Mouse (Mus musculus) intestine, embryonic 14.5 days (tissue): ENCODE results near the gene Tnfaip1. TPM values are rescaled to one million over a fixed set of nuclear protein-coding genes. Genes with fewer than 3 reads are reported as not detected.
"Not testable (repeated sequence)": the region's sequence is repeated elsewhere in the genome, so short reads cannot be mapped to it uniquely, and the experiment has no call there.

Experiments
- ATAC-seq: fragments of 200-750 bp; cut with Nextera tagmentation; replicated peaks from 2 replicates; pipeline ENCODE4 v1.8.0; 2017; ENCODE audit warnings: low read depth, moderate number of reproducible peaks, moderate TSS enrichment, moderate library complexity; ENCODE audit not compliant: low FRiP score, low TSS enrichment
- DNase-seq: peaks from one replicate; pipeline ENCODE4 v3.0.0-alpha.2; 2018; ENCODE audit warnings: low spot score
- H3K27ac ChIP-seq: fragments of 300-500 bp; sonication (generic); 2 replicates; pipeline ENCODE4 v1.5.1; 2014; ENCODE audit warnings: low read depth, mild to moderate bottlenecking, control low read depth
- H3K27me3 ChIP-seq: fragments of 300-500 bp; sonication (generic); replicated peaks from 2 replicates; pipeline ENCODE4 v1.6.1; 2014; ENCODE audit warnings: low read length, control low read depth; ENCODE audit not compliant: control insufficient read depth, insufficient read depth
- H3K36me3 ChIP-seq: fragments of 300-500 bp; sonication (generic); 2 replicates; pipeline ENCODE4 v1.6.1; 2014; ENCODE audit warnings: low read length, control low read depth; ENCODE audit not compliant: control insufficient read depth, insufficient read depth
- H3K4me1 ChIP-seq: fragments of 300-500 bp; sonication (generic); replicated peaks from 2 replicates; pipeline ENCODE4 v1.6.1; 2014; ENCODE audit warnings: low read length, control low read depth, mixed read lengths; ENCODE audit not compliant: control insufficient read depth, insufficient read depth
- H3K4me2 ChIP-seq: fragments of 300-500 bp; sonication (generic); 2 replicates; pipeline ENCODE4 v1.6.1; 2014; ENCODE audit warnings: low read length
- H3K4me3 ChIP-seq: fragments of 300-500 bp; sonication (generic); 2 replicates; pipeline ENCODE4 v1.5.1; 2014; ENCODE audit warnings: low read depth, low read length, control low read depth, mixed read lengths
- H3K9ac ChIP-seq: fragments of 300-500 bp; sonication (generic); 2 replicates; pipeline ENCODE4 v1.6.1; 2014; ENCODE audit warnings: mild to moderate bottlenecking, low read length
- H3K9me3 ChIP-seq: fragments of 300-500 bp; sonication (generic); 2 replicates; pipeline ENCODE4 v1.6.1; 2016; ENCODE audit warnings: low read length, control low read depth; ENCODE audit not compliant: control insufficient read depth
- WGBS: fragments of 180-500 bp; shearing (Covaris S2); extraction: QIAGEN DNeasy Blood & Tissue Kit; methylation state at CpG from one replicate; pipeline ENCODE4 v1.1.7; 2014; 5-methylcytosine and 5-hydroxymethylcytosine counted together
- polyA plus RNA-seq: library from polyadenylated mRNA; unstranded; fragments of >200 nt; fragmentation: Nextera tagmentation; extraction: Ambion mirVana; gene quantifications from 2 replicates; pipeline ENCODE4 v1.2.1, GENCODE M21; 2014

Tnfaip1 gene
- polyA plus RNA-seq, 1 experiment from 2014 or later, result 83.3 TPM

DNA sequence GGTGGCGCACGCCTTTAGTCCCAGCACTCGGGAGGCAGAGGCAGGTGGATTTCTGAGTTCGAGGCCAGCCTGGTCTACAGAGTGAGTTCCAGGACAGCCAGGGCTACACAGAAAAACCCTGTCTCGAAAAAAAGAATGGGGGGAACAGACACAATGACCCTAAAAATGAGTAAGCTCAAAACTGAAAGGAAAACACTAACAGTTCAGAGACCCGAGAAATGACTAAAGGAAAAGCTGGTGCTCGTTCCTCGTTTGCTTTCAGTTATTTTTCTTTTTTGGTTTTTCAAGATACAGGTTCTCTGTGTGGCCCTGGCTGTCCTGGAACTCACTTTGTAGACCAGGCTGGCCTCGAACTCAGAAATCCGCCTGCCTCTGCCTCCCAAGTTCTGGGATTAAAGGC is 4.6 kb downstream of the Tnfaip1 start:
- 90% methylated on average over 10 of the region's 10 CpGs for WGBS
- not testable (repeated sequence) for H3K9me3 ChIP-seq, DNase-seq, H3K4me2 ChIP-seq, H3K27me3 ChIP-seq, H3K4me3 ChIP-seq, H3K9ac ChIP-seq, H3K27ac ChIP-seq, ATAC-seq
- Histone ChIP-seq H3K36me3 (peaks cover 36% of the 10 kb centered on the region), H3K4me1 (peaks cover 16% of the 10 kb centered on the region)

DNA sequence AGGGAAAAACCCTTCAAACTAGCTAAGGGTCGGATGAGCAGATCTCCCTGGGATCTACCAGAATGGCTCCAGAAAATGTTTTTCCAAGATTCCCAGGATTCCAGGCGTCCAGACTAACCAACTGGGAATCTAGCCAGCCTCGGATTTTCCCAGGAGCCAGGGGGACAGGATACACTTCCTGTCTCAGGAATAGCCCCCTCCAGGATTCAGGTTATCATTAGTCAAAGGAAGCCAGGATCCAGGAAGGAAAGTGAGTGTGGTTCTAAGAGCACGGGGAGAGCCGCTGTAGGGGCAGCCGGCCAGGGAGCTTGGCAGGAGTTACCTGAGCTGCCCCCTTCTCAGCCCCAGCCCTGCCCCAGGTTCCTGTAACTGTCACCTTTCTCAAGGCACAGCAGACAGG is 5.1 kb downstream of the Tnfaip1 start:
- Histone ChIP-seq H3K27ac (no peak overlapping the region; the same call in 1 of the 2 replicates), H3K27me3 (no peaks in the 10 kb centered on the region), H3K4me2 (no peak overlapping the region), H3K4me1 (peaks cover 16% of the 10 kb centered on the region), H3K4me3 (no peak overlapping the region), H3K36me3 (peaks cover 41% of the 10 kb centered on the region), H3K9ac (no peak overlapping the region), H3K9me3 (no peaks in the 10 kb centered on the region)
- DNase-seq (no peak), ATAC-seq (no peak)
- 61% methylated on average over 6 of the region's 6 CpGs for WGBS

DNA sequence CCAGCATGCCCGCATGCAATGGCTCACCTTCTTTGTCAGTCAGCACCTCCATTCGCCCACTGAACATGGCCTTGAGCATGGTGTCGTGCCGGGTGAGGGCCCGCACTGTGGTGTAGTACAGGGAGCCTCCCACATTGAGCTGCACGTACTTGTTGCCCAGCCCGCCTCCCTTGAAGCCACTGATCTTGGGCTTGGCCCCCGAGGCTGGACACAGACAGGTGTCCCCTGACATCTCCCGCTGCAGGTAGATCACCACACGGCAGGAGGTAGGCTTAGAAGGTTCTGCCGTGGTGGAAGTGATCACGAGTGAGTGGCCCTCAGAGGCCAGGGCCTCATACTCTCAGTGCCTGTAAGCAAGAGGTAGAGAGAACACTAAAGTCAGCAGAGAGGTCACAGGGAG is 6.1 kb downstream of the Tnfaip1 start:
- peaks cover 13% of the 10 kb centered on the region for H3K4me1 ChIP-seq
- ATAC-seq (no peak), DNase-seq (no peak)
- H3K4me2 ChIP-seq, result no peak overlapping the region
- no peaks in the 10 kb centered on the region for H3K27me3 ChIP-seq
- H3K9ac ChIP-seq, result no peak overlapping the region
- WGBS, result 90% methylated on average over 12 of the region's 12 CpGs
- peaks cover 51% of the 10 kb centered on the region for H3K36me3 ChIP-seq
- H3K9me3 ChIP-seq, result no peaks in the 10 kb centered on the region
- H3K27ac ChIP-seq, result no peak overlapping the region
- H3K4me3 ChIP-seq, result no peak overlapping the region

DNA sequence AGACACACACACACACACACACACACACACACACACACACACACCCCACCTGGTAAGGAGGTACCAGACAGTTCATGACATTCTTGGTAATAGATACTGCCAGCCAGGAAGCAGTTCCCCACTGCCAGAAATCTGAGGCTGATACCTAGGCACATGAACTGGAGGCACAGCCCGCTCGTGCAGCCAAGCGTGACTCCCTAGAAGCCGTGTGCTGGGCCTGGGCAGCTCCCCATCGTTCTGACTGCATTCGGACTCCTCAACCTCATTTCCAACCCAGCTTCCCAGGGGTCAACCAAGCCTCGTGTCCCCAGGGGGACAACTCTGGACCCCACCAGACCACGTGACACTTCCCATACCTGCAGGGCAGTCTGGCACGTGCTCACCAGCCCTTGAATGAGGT is 7.4 kb downstream of the Tnfaip1 start:
- Histone ChIP-seq H3K4me2 (no peak overlapping the region), H3K27ac (no peak overlapping the region), H3K9me3 (no peaks in the 10 kb centered on the region), H3K36me3 (peaks cover 64% of the 10 kb centered on the region), H3K4me1 (0 out of 2 replicates have a peak, but pooled peaks cover 5% of the 10 kb centered on the region), H3K27me3 (no peaks in the 10 kb centered on the region), H3K9ac (no peak overlapping the region), H3K4me3 (no peak overlapping the region)
- ATAC-seq, result no peak
- no peak for DNase-seq
- 89% methylated on average over 9 of the region's 9 CpGs for WGBS

DNA sequence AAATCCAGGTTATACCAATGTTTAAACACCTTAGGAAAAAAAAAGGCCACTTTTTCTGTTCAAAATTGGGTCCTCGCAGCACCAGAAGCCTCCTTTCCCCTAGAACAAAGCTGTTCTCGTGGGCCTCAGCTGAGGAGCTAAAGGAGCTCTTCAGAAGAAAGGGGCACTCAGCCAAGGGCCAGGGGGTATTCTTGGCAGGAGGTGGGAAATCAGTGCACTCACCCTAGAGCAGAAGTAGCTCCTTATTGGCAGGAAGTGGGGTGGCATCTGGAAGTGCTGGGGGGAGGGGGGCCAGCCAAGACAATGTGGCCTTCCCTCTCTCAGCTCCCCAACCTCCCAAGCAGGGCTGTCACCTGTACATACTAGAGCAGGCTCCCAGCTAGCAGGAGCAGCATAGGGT is 11.3 kb downstream of the Tnfaip1 start:
- no peaks in the 10 kb centered on the region for H3K27me3 ChIP-seq
- H3K27ac ChIP-seq, result no peak overlapping the region
- H3K9ac ChIP-seq, result no peak overlapping the region
- peaks cover 97% of the 10 kb centered on the region for H3K36me3 ChIP-seq
- no peak overlapping the region for H3K4me3 ChIP-seq
- H3K4me2 ChIP-seq, result no peak overlapping the region
- ATAC-seq (no peak), DNase-seq (no peak)
- no peaks in the 10 kb centered on the region for H3K9me3 ChIP-seq
- H3K4me1 ChIP-seq, result no peaks in the 10 kb centered on the region
- 92% methylated on average over 2 of the region's 2 CpGs for WGBS

DNA sequence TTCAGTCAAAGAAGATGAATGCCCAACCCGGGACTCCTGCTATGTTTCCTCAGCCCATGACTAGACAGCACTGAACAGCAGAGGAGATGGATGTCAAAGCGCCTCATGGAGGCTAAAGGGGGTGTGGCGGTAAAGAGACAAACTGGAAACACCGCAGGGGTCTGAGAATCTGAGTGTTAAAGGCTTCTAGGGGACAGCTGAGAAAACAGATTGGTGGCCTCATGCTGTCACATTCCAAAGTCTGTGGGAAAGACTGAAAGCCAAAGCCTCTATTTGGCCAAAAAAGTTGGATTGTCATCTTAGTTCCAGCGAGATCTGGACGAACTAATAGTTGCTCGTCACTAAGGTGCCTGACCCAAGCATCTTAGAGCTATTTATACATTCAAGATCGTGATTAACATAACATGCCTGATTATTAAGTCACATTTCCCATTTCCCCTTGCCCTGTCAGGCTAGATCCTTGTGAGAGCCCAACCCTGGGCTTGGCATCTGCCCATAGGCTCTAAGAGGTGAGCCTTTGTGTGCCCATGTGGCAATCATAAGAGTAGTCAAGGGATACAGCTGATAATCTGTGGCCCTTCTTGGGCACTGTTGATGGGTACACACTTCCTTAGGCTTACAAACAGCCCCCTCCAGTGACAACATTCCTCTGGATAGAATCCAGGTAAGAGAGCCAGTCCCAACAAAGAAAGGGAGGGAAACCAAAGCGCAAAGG is 12.7 kb downstream of the Tnfaip1 start:
- H3K4me2 ChIP-seq, result no peak overlapping the region
- H3K9me3 ChIP-seq, result no peaks in the 10 kb centered on the region
- no peak overlapping the region for H3K9ac ChIP-seq
- WGBS, result 90% methylated on average over 9 of the region's 9 CpGs
- H3K27ac ChIP-seq, result no peak overlapping the region
- DNase-seq (no peak), ATAC-seq (no peak)
- H3K4me1 ChIP-seq, result no peaks in the 10 kb centered on the region
- H3K4me3 ChIP-seq, result no peak overlapping the region
- no peaks in the 10 kb centered on the region for H3K27me3 ChIP-seq
- H3K36me3 ChIP-seq, result peaks cover 99% of the 10 kb centered on the region

DNA sequence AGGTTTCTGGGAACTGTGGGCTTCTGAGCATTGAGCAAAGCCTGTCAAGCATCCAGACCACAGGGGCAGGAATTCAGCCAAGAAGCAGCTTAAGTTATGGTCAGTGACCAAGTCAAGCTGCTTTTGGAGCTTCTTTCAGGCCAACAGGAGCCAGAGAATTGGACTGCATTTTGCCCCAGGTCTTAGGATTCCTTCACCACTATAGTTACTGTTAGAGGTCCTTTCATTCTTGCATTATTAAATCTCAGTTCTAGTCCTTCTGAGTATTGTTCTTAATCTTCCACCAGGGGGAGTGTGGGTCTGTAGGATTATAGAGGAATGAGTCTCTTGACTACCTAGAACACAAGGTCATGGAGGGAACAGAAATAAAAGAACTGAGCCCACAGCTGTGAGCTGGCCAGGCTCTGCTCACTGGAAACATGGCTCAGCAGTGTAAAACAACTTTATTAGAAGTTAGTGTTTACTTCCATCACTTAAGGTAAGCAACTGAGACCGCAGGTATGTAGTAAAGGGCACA is 13.6 kb downstream of the Tnfaip1 start:
- Histone ChIP-seq H3K9ac (no peak overlapping the region), H3K36me3 (peaks cover 100% of the 10 kb centered on the region), H3K4me3 (no peak overlapping the region), H3K27me3 (no peaks in the 10 kb centered on the region), H3K9me3 (no peaks in the 10 kb centered on the region), H3K27ac (no peak overlapping the region), H3K4me1 (no peaks in the 10 kb centered on the region), H3K4me2 (no peak overlapping the region)
- DNase-seq, result no peak
- ATAC-seq, result no peak
- 81% methylated on average over 1 of the region's 1 CpGs for WGBS

DNA sequence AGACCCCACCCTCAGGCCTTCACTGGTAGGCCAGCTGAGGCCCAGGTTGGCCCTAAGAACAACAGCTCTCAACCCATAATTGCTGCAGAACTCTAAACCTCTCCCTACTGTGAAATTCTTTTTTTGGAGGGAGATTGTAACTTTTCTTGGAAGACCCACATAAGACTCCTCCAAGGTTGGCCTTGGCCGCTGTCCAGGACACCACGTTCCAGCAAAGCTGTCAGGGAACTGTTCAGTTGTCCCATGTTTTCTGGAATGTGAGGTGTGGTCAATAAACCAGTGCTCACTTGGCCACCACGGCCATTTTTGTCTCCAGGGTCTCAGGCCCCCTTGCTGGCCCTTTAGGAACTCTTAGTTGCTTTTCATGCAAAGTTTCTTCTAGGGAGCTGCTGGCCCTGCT is 14.3 kb downstream of the Tnfaip1 start:
- H3K4me2 ChIP-seq, result no peak overlapping the region
- H3K9me3 ChIP-seq, result no peaks in the 10 kb centered on the region
- H3K9ac ChIP-seq, result no peak overlapping the region
- no peaks in the 10 kb centered on the region for H3K27me3 ChIP-seq
- no peak for DNase-seq
- ATAC-seq, result no peak
- peaks cover 96% of the 10 kb centered on the region for H3K36me3 ChIP-seq
- no peak overlapping the region for H3K4me3 ChIP-seq
- 87% methylated on average over 3 of the region's 3 CpGs for WGBS
- H3K27ac ChIP-seq, result no peak overlapping the region
- no peaks in the 10 kb centered on the region for H3K4me1 ChIP-seq

DNA sequence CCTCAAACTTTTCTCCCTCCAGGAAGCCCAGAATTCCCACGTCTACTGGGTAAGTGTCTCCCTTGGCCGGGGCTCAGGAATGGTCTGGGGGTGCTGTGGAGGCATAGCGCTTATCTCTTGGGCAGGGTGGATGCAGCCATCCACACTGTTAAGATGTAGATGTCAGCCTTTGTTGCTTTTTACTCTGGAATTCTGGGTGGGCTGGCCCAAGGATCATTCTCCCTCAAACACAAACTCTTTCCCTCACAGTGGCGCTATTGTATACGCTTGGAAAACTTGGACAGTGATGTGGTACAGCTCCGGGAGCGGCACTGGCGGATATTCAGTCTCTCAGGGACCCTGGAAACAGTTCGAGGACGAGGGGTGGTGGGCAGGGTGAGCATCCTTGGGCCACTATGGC is 17.2 kb downstream of the Tnfaip1 start:
- Histone ChIP-seq H3K9ac (no peak overlapping the region), H3K4me1 (no peaks in the 10 kb centered on the region), H3K4me3 (no peak overlapping the region), H3K27me3 (no peaks in the 10 kb centered on the region), H3K4me2 (no peak overlapping the region), H3K9me3 (no peaks in the 10 kb centered on the region), H3K27ac (no peak overlapping the region), H3K36me3 (peaks cover 94% of the 10 kb centered on the region)
- no peak for DNase-seq
- ATAC-seq, result no peak
- 89% methylated on average over 10 of the region's 10 CpGs for WGBS
